Mouse (Mus musculus) ES-E14 (cell line): Measurements from ENCODE around the gene Parp2. TPM values are rescaled to one million over a fixed set of nuclear protein-coding genes. Genes with fewer than 3 reads are reported as not detected.

Experiments
- DNase-seq: peaks from one replicate; pipeline ENCODE4 v3.0.0-alpha.2; 2013; ENCODE audit warnings: low read depth, low spot score
- H3K27ac ChIP-seq: 2 replicates; pipeline ENCODE4 v1.5.1; 2012; ENCODE audit warnings: low read depth, mild to moderate bottlenecking, low read length, moderate library complexity, mixed read lengths; ENCODE audit not compliant: poor library complexity, insufficient read depth, severe bottlenecking
- H3K36me3 ChIP-seq: 2 replicates; pipeline ENCODE4 v1.6.1; 2012; ENCODE audit warnings: mild to moderate bottlenecking, low read length, moderate library complexity, mixed read lengths; ENCODE audit not compliant: control insufficient read depth, poor library complexity, insufficient read depth, severe bottlenecking
- H3K4me1 ChIP-seq, 2 experiments: fragments of 150-350 bp in 1 of 2; sonication (generic) in 1 of 2; 2 replicates each; pipeline ENCODE4 v1.6.1; 2012; ENCODE audit warnings: low read length in 2 of 2, mild to moderate bottlenecking in 1 of 2, mixed read lengths in 1 of 2; ENCODE audit not compliant: control insufficient read depth in 2 of 2, insufficient read depth in 2 of 2, poor library complexity in 1 of 2
- H3K4me3 ChIP-seq, 2 experiments: fragments of 150-350 bp in 1 of 2; sonication (generic) in 1 of 2; 2 replicates each; pipeline ENCODE4 v1.5.1; 2012; ENCODE audit warnings: low read length in 2 of 2, low read depth in 1 of 2, mild to moderate bottlenecking in 1 of 2, mixed read lengths in 1 of 2; ENCODE audit not compliant: insufficient read depth in 1 of 2, poor library complexity in 1 of 2, severe bottlenecking in 1 of 2
- H3K9ac ChIP-seq: 2 replicates; pipeline ENCODE4 v1.6.1; 2012; ENCODE audit warnings: low read depth, mild to moderate bottlenecking, low read length, mixed read lengths; ENCODE audit not compliant: poor library complexity, insufficient read depth, severe bottlenecking
- H3K9me3 ChIP-seq: fragments of 150-350 bp; sonication (generic); 2 replicates; pipeline ENCODE4 v1.6.1; 2012; ENCODE audit warnings: low read depth, mild to moderate bottlenecking, low read length; ENCODE audit not compliant: control insufficient read depth, insufficient read depth
- CHD2 ChIP-seq: IDR thresholded peaks from 2 replicates; pipeline ENCODE4 v1.6.1; 2014; ENCODE audit warnings: mild to moderate bottlenecking, low read depth, low read length, inconsistent platforms
- HCFC1 ChIP-seq: IDR thresholded peaks from 2 replicates; pipeline ENCODE4 v1.6.1; 2012; ENCODE audit warnings: low read length, inconsistent platforms, borderline replicate concordance; ENCODE audit not compliant: insufficient read depth
- MAFK ChIP-seq: IDR thresholded peaks from 2 replicates; pipeline ENCODE4 v1.6.1; 2014; ENCODE audit warnings: mild to moderate bottlenecking, low read depth, low read length, inconsistent platforms; ENCODE audit not compliant: insufficient read depth
- ZC3H11A ChIP-seq: IDR thresholded peaks from 2 replicates; pipeline ENCODE4 v1.6.1; 2012; ENCODE audit warnings: low read depth, mild to moderate bottlenecking, inconsistent platforms, low read length, borderline replicate concordance
- ZNF384 ChIP-seq: IDR thresholded peaks from 2 replicates; pipeline ENCODE4 v1.6.1; 2012; ENCODE audit warnings: low read depth, low read length, inconsistent platforms
- in situ Hi-C, 2 experiments: fragments of 600-800 bp; cut with MboI; formaldehyde crosslinking; loops; one replicate each; pipeline ENCODE4 v1.15.1; 2025; ENCODE audit warnings: low sequenced_read_pairs in 2 of 2, inconsistent platforms in 1 of 2; ENCODE audit not compliant: unreplicated experiment in 2 of 2
- total RNA-seq: library from RNA; depleted of rRNA; stranded (reverse); fragments of 300-350 nt; gene quantifications from 2 replicates; pipeline ENCODE4 v1.2.3, GENCODE M21; 2012

Gene Parp2
- total RNA-seq, 1 experiment: 44.7 TPM

- Histone ChIP-seq H3K27ac (no peak overlapping the region), H3K9ac (no peak overlapping the region), H3K4me3 (no peak overlapping the region), H3K9me3 (no peaks in the 10 kb centered on the region), H3K4me1 (peaks cover 0 to 2% of the 10 kb centered on the region in 2 experiments; a peak in 1 of 4 replicates), H3K36me3 (no peaks in the 10 kb centered on the region; the same call in 1 of the 2 replicates)
- TF ChIP-seq MAFK: no peak
- no peak for TF ChIP-seq ZC3H11A
- in situ Hi-C loops: no loop called here
- no peak for DNase-seq
Observed at GRCm38 (mm10) chr14:50866966-50867365, 59.3 kb downstream of the Parp2 start.

- DNase-seq: no peak
- in situ Hi-C loops: no loop called here
- TF ChIP-seq ZC3H11A: no peak
- no peak for TF ChIP-seq MAFK
- no peak for TF ChIP-seq CHD2
- TF ChIP-seq ZNF384: no peak
- no peak for TF ChIP-seq HCFC1
- no peaks in the 10 kb centered on the region for H3K9me3 ChIP-seq
- no peaks in the 10 kb centered on the region; the same call in 1 of the 2 replicates for H3K36me3 ChIP-seq
- H3K4me3 ChIP-seq: no peak overlapping the region
- H3K9ac ChIP-seq: no peak overlapping the region
- H3K4me1 ChIP-seq: peaks cover 0 to 2% of the 10 kb centered on the region in 2 experiments; a peak in 1 of 4 replicates
- no peak overlapping the region for H3K27ac ChIP-seq
Observed at GRCm38 (mm10) chr14:50868211-50868610, 60.6 kb downstream of the Parp2 start.

GRCm38 (mm10) chr14:50868656-50869055 is 61.0 kb downstream of the Parp2 start:
- H3K36me3 ChIP-seq: no peaks in the 10 kb centered on the region; the same call in 1 of the 2 replicates
- in situ Hi-C loops: no loop called here
- TF ChIP-seq MAFK: no peak
- TF ChIP-seq ZNF384: no peak
- no peak for TF ChIP-seq HCFC1
- TF ChIP-seq CHD2: no peak
- TF ChIP-seq ZC3H11A: no peak
- H3K4me3 ChIP-seq: no peak overlapping the region
- H3K27ac ChIP-seq: no peak overlapping the region
- no peak for DNase-seq
- no peak overlapping the region for H3K9ac ChIP-seq
- H3K4me1 ChIP-seq: no peaks in the 10 kb centered on the region
- no peaks in the 10 kb centered on the region for H3K9me3 ChIP-seq

GRCm38 (mm10) chr14:50869889-50870804 is 62.5 kb downstream of the Parp2 start, which contains the start of gene Tep1:
TSS of gene Tep1 (minus strand) at chr14:50870560.
- in situ Hi-C loops: no loop called here
- DNase-seq: peak; percentile 71
- TF ChIP-seq MAFK (no peak), HCFC1 (peak; percentile 73), CHD2 (peak; percentile 35; the same call in 1 of the 2 replicates)

More at GRCm38 (mm10) chr14:50869889-50870804, 62.5 kb downstream of the Parp2 start, which contains the start of gene Tep1:
- peak within 1 kb of the TSS; percentile 95 for H3K27ac ChIP-seq
- H3K36me3 ChIP-seq: no peaks in the 10 kb centered on the region; the same call in 1 of the 2 replicates
- H3K4me1 ChIP-seq: no peaks in the 10 kb centered on the region
- peak within 1 kb of the TSS; percentile 83 for H3K9ac ChIP-seq
- peak within 1 kb of the TSS; percentile 75 to 80 for H3K4me3 ChIP-seq
- no peaks in the 10 kb centered on the region for H3K9me3 ChIP-seq
